In the genomic region with DNA sequence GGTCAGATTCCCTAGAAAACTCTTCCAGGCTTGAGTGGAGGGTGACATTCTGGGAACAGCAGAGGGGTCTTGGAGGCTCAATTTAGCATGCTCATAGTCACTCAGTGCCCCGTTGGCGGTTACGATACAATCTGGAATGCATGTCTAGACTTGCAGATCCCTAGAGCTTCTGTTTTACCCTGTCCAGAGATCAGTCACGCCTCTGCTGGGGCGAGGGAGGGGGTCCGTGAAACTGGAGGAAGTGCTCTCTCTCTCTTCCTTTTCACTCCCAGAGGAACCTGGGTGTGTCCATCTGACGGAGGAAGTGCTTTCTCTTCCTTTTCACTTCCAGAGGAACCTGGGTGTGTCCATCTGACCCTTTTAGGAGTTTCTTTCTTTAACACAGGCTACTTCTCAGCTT, we compare ENCODE assay signal across 16 mouse cellular contexts. TPM values are rescaled to one million over a fixed set of nuclear protein-coding genes. Genes with fewer than 3 reads are reported as not detected.
DNase-seq lines count a peak whose midpoint lies in the region; ATAC-seq lines count a peak whose summit lies in the region.
"Had no signal": no experiment of that assay in that cellular context is flagged by ENCODE, and none has a peak within 500 bp of the region (broad histone marks: within the 10 kb centered on the region; RNA-seq: fewer than 3 reads in every experiment).

No protein-coding gene starts in this region.

- no peaks in the 10 kb centered on the region for H3K9me3 ChIP-seq in kidney, embryonic 14.5 days (ENCODE audit: control insufficient read depth, low read length)
- H3K9me3 ChIP-seq in embryonic facial prominence, embryonic 10.5 days: 0 out of 2 replicates have a peak, but pooled peaks cover 1% of the 10 kb centered on the region
- 0 out of 2 replicates have a peak, but pooled peaks cover under 1% of the 10 kb centered on the region for H3K9me3 ChIP-seq in heart, embryonic 16.5 days (replicated peaks; ENCODE audit: control insufficient read depth, low read length)
- H3K9me3 ChIP-seq in forebrain, embryonic 13.5 days (replicated peaks): no peaks in the 10 kb centered on the region
- H3K9me3 ChIP-seq: forebrain, embryonic 12.5 days; liver, embryonic 13.5 days had no signal

- H3K4me2 ChIP-seq in kidney, embryonic 14.5 days (replicated peaks; ENCODE audit: low read depth, low read length): no peak overlapping the region
- H3K4me2 ChIP-seq in heart, embryonic 16.5 days (ENCODE audit: low read depth, low read length): no peak overlapping the region
- H3K4me2 ChIP-seq in forebrain, embryonic 13.5 days: no peak overlapping the region
- H3K4me2 ChIP-seq: forebrain, embryonic 12.5 days; liver, embryonic 13.5 days; midbrain, embryonic 11.5 days had no signal

- no peak for ATAC-seq in kidney, embryonic 14.5 days (ENCODE audit: low FRiP score, low TSS enrichment)
- ATAC-seq in heart, embryonic 16.5 days (replicated peaks; ENCODE audit: extremely low read depth, insufficient read depth, low FRiP score): peak; percentile 51
- no peak for ATAC-seq in forebrain, embryonic 13.5 days
- ATAC-seq: inflammation-experienced regulatory T-cells, adult 6 months had no signal

- no peak overlapping the region for H3K27ac ChIP-seq in kidney, embryonic 14.5 days (ENCODE audit: low read depth, low read length)
- H3K27ac ChIP-seq in embryonic facial prominence, embryonic 10.5 days (replicated peaks): no peak overlapping the region
- H3K27ac ChIP-seq in heart, embryonic 16.5 days (ENCODE audit: low read length): peak overlapping the region; percentile 8; the same call in 1 of the 2 replicates
- H3K27ac ChIP-seq in forebrain, embryonic 13.5 days: no peak overlapping the region
- H3K27ac ChIP-seq: forebrain, embryonic 12.5 days; liver, embryonic 13.5 days had no signal

- H3K9ac ChIP-seq in kidney, embryonic 14.5 days (ENCODE audit: low read depth, low read length): no peak overlapping the region
- H3K9ac ChIP-seq in heart, embryonic 16.5 days (ENCODE audit: low read length): no peak overlapping the region
- no peak overlapping the region for H3K9ac ChIP-seq in forebrain, embryonic 13.5 days
- H3K9ac ChIP-seq: forebrain, embryonic 12.5 days; liver, embryonic 13.5 days had no signal

- WGBS in kidney, embryonic 14.5 days: 64% methylated on average over 7 of the region's 7 CpGs
- WGBS in embryonic facial prominence, embryonic 10.5 days: 53% methylated on average over 7 of the region's 7 CpGs
- 29% methylated on average over 7 of the region's 7 CpGs for WGBS in heart, embryonic 16.5 days
- WGBS in forebrain, embryonic 13.5 days: 68% methylated on average over 7 of the region's 7 CpGs

- no peaks in the 10 kb centered on the region for H3K27me3 ChIP-seq in kidney, embryonic 14.5 days (ENCODE audit: control insufficient read depth, insufficient read depth, low read length)
- no peaks in the 10 kb centered on the region for H3K27me3 ChIP-seq in embryonic facial prominence, embryonic 10.5 days (replicated peaks; ENCODE audit: low read depth, poor library complexity, severe bottlenecking)
- no peaks in the 10 kb centered on the region for H3K27me3 ChIP-seq in heart, embryonic 16.5 days (ENCODE audit: control insufficient read depth, insufficient read depth, low read length)
- no peaks in the 10 kb centered on the region for H3K27me3 ChIP-seq in forebrain, embryonic 13.5 days
- H3K27me3 ChIP-seq: forebrain, embryonic 12.5 days; liver, embryonic 13.5 days had no signal

- DNase-seq in kidney, postnatal 25 days: peak; percentile 21 to 61
- peak; percentile 96 for DNase-seq in ES-CJ7 (ENCODE audit: low read depth, low spot score)
- peak; percentile 29 for DNase-seq in embryonic facial prominence, embryonic 10.5 days (ENCODE audit: low spot score)
- DNase-seq in T-cell, adult 2 months (ENCODE audit: low spot score): no peak
- DNase-seq in ovary, postnatal 14 days (ENCODE audit: low spot score): no peak
- DNase-seq: embryo, embryonic 11 days; liver, embryonic 13.5 days had no signal

- no peaks in the 10 kb centered on the region for H3K4me1 ChIP-seq in kidney, embryonic 14.5 days (ENCODE audit: control insufficient read depth, insufficient read depth, low read length)
- peaks cover 8% of the 10 kb centered on the region for H3K4me1 ChIP-seq in embryonic facial prominence, embryonic 10.5 days
- H3K4me1 ChIP-seq in heart, embryonic 16.5 days (ENCODE audit: control insufficient read depth, insufficient read depth, low read length): peaks cover 22% of the 10 kb centered on the region
- H3K4me1 ChIP-seq in forebrain, embryonic 13.5 days: no peaks in the 10 kb centered on the region
- H3K4me1 ChIP-seq: forebrain, embryonic 12.5 days had no signal

- no peak overlapping the region for H3K4me3 ChIP-seq in kidney, embryonic 14.5 days (ENCODE audit: low read length)
- H3K4me3 ChIP-seq in embryonic facial prominence, embryonic 10.5 days: no peak overlapping the region
- H3K4me3 ChIP-seq in heart, embryonic 16.5 days (ENCODE audit: low read length): no peak overlapping the region
- no peak overlapping the region for H3K4me3 ChIP-seq in forebrain, embryonic 13.5 days
- H3K4me3 ChIP-seq: forebrain, embryonic 12.5 days; liver, embryonic 13.5 days had no signal

- no peaks in the 10 kb centered on the region for H3K36me3 ChIP-seq in kidney, embryonic 14.5 days (ENCODE audit: control insufficient read depth, insufficient read depth, low read length)
- H3K36me3 ChIP-seq in embryonic facial prominence, embryonic 10.5 days (replicated peaks): 0 out of 2 replicates have a peak, but pooled peaks cover 1% of the 10 kb centered on the region
- H3K36me3 ChIP-seq in heart, embryonic 16.5 days (ENCODE audit: control insufficient read depth, insufficient read depth): peaks cover 12% of the 10 kb centered on the region
- no peaks in the 10 kb centered on the region for H3K36me3 ChIP-seq in forebrain, embryonic 13.5 days (ENCODE audit: poor library complexity, severe bottlenecking)
- H3K36me3 ChIP-seq: forebrain, embryonic 12.5 days; G1E had no signal

RNA-seq across cellular contexts. Expression of a gene that starts 23.9 kb away (rescaled TPM):
- polyA plus RNA-seq in kidney, embryonic 14.5 days (2014; fragmentation: Nextera tagmentation; extraction: Ambion mirVana): 0.70 and 1.2 TPM in 2 replicates
- polyA plus RNA-seq in embryonic facial prominence, embryonic 10.5 days (2016; fragmentation: Nextera tagmentation; extraction: Ambion mirVana): 0.08 and 0.24 TPM in 2 replicates
- polyA plus RNA-seq in heart, embryonic 16.5 days (2015; fragmentation: Nextera tagmentation; extraction: Ambion mirVana): 0.20 and 0.21 TPM in 2 replicates
- 0.13 and 0.16 TPM in 2 replicates for polyA plus RNA-seq in forebrain, embryonic 13.5 days (2015; fragmentation: Nextera tagmentation; extraction: Ambion mirVana)
- polyA plus RNA-seq: G1E; inflammation-experienced regulatory T-cells, adult 6 months; liver, embryonic 13.5 days; midbrain, embryonic 11.5 days; neural tube, embryonic 11.5 days had no signal

RNA-seq across cellular contexts. Expression of a gene that starts 25.8 kb away (rescaled TPM):
- 7.4 and 8.1 TPM in 2 replicates for polyA plus RNA-seq in kidney, embryonic 14.5 days (2014; fragmentation: Nextera tagmentation; extraction: Ambion mirVana)
- 6.5 and 7.3 TPM in 2 replicates for polyA plus RNA-seq in embryonic facial prominence, embryonic 10.5 days (2016; fragmentation: Nextera tagmentation; extraction: Ambion mirVana)
- 51.4 and 53.0 TPM in 2 replicates for polyA plus RNA-seq in heart, embryonic 16.5 days (2015; fragmentation: Nextera tagmentation; extraction: Ambion mirVana)
- polyA plus RNA-seq in forebrain, embryonic 13.5 days (2015; fragmentation: Nextera tagmentation; extraction: Ambion mirVana): 5.8 and 6.6 TPM in 2 replicates
- polyA plus RNA-seq: G1E had no signal

RNA-seq across cellular contexts. Expression of a gene that starts 29.2 kb away (rescaled TPM):
- polyA plus RNA-seq in kidney, embryonic 14.5 days (2014; fragmentation: Nextera tagmentation; extraction: Ambion mirVana): not detected in 2 replicates
- polyA plus RNA-seq in embryonic facial prominence, embryonic 10.5 days (2016; fragmentation: Nextera tagmentation; extraction: Ambion mirVana): not detected in 2 replicates
- not detected in 2 replicates for polyA plus RNA-seq in heart, embryonic 16.5 days (2015; fragmentation: Nextera tagmentation; extraction: Ambion mirVana)
- polyA plus RNA-seq in forebrain, embryonic 13.5 days (2015; fragmentation: Nextera tagmentation; extraction: Ambion mirVana): not detected in 2 replicates
- polyA plus RNA-seq: forebrain, embryonic 12.5 days; G1E; inflammation-experienced regulatory T-cells, adult 6 months; liver, embryonic 13.5 days; midbrain, embryonic 11.5 days; neural tube, embryonic 11.5 days; stomach, embryonic 14.5 days had no signal

Comparison
In these comparisons a context has a peak if more than half of its experiments do, and no peak if none do; other contexts are left out.
1. DNase-seq: peak in kidney, postnatal 25 days (2 of 2), ES-CJ7 (single experiment) and embryonic facial prominence, embryonic 10.5 days (single experiment); none in T-cell, adult 2 months (single experiment) and ovary, postnatal 14 days (single experiment).